Mouse (Mus musculus): ENCODE data around the gene Tpm3-rs7.
"Not testable (repeated sequence)": the region's sequence is repeated elsewhere in the genome, so short reads cannot be mapped to it uniquely, and the experiment has no call there.

Gene Tpm3-rs7

DNA sequence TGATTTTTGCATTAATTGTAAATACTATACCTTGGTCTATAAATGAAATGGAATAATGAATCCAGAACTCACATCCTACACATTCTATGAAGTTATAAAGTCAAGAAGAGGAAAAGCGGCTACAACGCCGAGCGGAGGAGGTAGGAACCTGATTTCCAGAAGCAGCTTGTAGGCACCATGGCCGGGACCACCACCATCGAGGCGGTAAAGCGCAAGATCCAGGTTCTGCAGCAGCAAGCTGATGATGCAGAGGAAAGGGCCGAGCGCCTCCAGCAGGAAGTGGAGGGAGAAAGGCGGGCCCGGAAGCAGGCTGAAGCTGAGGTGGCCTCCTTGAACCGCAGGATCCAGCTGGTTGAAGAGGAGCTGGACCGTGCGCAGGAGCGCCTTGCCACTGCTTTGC, at the start of gene Tpm3-rs7:
TSS of gene Tpm3-rs7 (plus strand) at position 110 of the 400 bp plus-strand sequence.
- DNase-seq (ENCODE audit: low read depth, low spot score): not testable (repeated sequence)

DNA sequence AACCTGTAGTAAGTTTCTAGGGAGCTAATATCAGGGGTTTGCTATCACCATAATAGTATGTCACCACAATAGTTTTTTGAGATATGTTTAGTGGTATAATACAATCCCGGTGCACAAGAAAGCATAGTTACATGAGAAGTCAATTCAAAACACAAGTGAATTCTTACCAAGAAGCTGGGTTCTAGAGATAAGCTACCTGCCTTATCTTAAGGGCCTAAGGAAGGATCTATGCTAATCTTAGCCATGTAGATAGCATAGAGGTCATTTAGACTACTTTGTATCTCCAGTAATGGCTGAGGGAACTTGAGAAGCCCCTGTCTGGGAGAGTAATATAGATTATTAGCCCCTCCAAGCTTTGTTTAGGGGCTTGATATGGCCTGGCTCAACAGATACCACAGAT, 2.6 kb downstream of the Tpm3-rs7 start:
- no peak for DNase-seq (ENCODE audit: low read depth, low spot score)

DNA sequence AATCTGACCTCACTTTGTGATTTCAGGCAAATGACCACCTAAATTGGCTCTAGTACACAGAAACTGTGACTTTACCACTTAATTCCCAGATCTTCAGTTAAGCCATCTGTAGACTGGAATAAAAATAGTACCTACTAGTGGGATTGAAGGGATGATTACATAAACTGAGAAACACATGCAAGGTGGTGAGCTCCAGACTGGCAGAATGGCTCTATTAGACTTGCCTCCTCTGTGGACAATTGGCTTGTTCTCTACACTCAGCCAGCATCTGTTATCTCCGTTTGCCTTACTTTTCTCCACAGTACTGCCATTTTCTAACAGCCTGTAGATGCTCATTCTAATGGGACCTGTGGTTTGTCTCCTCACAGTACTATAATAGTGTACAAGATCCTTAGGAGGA, 49.0 kb downstream of the Tpm3-rs7 start:
- no peak for DNase-seq (ENCODE audit: low read depth, low spot score)
